Mouse (Mus musculus) adrenal gland, postnatal 10 days (tissue): ENCODE data around the gene Dpy19l1. TPM values are rescaled to one million over a fixed set of nuclear protein-coding genes. Genes with fewer than 3 reads are reported as not detected.

ENCODE experiments used
- DNase-seq: peaks from one replicate; pipeline ENCODE4 v3.0.0; 2021; ENCODE audit warnings: mixed read lengths
- long read RNA-seq, 2 experiments: library from polyadenylated mRNA; stranded (forward); transcript quantifications; one replicate each; pipeline ENCODE4 v2.0.0; 2021
- total RNA-seq, 2 experiments: library from RNA; stranded (reverse); gene quantifications; 2 replicates each; pipeline ENCODE4 v1.2.3; 2021

Gene Dpy19l1
- total RNA-seq, result 10 to 100 TPM; 31.8 to 40.8 TPM
- long read RNA-seq, experiment 1, full-length matches to known transcripts, result 33 of 42 reads
- long read RNA-seq, experiment 1, partial matches to known transcripts, result 5 of 42 reads
- long read RNA-seq, experiment 1, other reads (novel, unspliced or antisense), result 4 of 42 reads
- long read RNA-seq, experiment 2, full-length matches to known transcripts, result 21 of 24 reads
- long read RNA-seq, experiment 2, partial matches to known transcripts, result 1 of 24 reads
- long read RNA-seq, experiment 2, other reads (novel, unspliced or antisense), result 2 of 24 reads

- peak; percentile 98 for DNase-seq
Measured at GRCm38 (mm10) chr9:24503067-24503857, at the start of gene Dpy19l1. Dpy19l1 (minus strand) TSS chr9:24503140.

DNA sequence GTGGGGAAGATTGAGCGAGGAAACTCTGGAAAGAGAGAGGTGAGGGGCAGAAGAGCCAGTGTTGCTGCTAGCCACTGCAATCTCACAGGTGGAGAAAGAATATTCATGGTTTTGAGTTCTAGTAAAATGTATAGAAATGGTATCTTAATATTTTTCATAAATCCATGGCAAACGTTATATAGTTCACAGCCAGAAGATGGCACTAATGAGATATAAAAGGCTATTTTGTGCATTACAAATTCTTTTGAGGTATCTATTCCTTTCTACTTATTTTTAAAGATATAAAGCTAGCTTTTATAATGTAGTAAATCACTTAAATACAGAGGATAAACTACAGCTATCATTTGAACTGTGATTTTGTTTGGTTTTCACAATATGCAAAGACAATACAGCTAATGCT, 35.2 kb upstream of the Dpy19l1 start:
- no peak for DNase-seq

- peak; percentile 77 for DNase-seq
Measured at GRCm38 (mm10) chr9:24516575-24517139, 13.7 kb upstream of the Dpy19l1 start.

- DNase-seq, result no peak
Measured at GRCm38 (mm10) chr9:24514078-24514469, 11.1 kb upstream of the Dpy19l1 start.

DNA sequence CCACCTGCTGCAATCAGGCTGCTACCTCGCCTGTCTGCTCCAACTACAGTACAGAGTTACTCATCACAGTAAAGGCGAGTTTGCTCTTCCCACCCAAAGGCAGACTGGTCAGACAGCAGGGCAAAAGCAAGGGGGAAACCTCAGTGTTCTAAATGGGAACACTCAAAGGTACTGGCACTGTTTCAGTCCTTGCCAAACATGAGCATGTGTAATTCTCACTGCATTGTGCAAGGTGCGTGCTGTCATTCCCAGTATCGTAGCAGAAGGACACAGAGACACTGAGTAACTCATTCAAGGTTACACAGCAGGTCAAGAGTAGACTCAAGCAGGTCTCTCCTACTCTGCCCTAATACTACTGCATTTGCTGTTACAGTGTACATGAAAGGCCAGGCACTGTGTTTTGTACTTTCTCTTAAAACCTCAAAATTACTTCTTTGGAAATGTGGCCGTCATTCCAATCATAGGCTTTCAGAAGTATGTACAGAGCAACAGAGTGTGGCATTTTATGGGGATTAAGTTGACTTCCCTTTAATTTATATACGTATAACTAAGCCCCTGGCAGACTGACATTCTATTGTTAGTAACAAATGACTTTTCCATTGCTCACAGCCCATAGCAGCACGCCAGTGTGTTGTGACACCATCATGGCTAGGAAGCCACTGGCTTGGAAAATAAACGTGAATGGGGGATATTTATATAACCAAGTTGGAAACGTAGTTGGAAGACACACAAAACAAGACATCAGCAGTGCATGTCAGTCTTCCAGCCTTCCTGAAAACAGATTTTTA, 10.5 kb upstream of the Dpy19l1 start:
- peak; percentile 53 for DNase-seq

- DNase-seq, result no peak
Measured at GRCm38 (mm10) chr9:24512121-24512539, 9.2 kb upstream of the Dpy19l1 start.

- no peak for DNase-seq
Measured at GRCm38 (mm10) chr9:24511371-24512120, 8.6 kb upstream of the Dpy19l1 start.

GRCm38 (mm10) chr9:24508880-24509279, 5.9 kb upstream of the Dpy19l1 start:
- DNase-seq, result no peak

DNA sequence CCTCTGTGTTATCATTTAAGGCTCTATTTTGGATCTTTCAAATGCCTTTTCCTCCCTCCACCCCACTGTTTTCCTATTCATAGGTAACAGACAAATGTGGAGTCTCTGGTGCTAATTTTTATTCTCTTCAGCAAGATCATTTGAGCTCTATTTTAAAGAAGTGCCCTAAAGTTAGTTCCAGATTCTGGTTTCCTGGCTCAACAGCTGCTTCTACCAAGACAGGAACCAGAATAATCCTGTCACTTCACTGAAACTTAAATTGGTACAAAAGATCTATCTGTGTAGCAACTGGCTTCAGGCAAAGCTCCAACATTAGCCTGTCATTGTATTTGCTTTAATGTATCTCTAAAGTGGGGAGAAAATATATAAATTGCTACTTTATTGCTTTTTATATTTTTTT, 3.6 kb upstream of the Dpy19l1 start:
- no peak for DNase-seq

DNA sequence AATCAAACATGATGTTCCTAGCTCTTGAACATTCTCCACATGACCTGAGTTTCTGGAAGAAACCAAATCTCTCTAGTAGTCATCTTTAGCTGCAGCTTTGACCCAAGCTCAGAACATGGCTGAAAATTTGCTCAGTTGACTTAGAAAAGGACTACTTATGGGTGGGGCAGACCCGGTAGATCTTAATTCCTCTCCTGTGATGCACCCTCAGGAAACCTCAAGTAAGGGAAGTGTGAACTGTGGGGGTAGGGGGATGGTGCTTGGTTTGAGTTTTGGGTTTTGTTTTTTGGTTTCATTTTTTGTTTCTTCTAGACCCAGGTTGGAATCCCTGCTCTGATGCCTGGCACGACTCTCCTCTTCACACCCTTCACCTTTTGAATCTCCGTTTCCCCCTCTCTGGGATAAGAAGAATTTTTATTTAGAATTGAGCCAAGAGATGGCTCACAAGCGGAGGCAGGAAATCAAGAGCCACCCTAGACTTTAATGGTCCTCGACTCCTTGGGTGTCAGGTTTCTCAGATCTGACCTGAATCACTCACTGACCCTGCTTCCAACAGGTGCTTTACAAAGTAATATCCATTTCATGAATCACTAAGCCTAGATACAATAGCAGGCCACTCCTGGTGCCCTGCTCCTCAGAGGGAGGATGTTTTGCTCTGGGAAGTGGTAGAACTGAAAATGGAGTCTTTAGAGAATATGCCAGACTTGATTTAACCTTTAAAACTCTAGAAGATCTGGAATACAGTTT, 2.2 kb upstream of the Dpy19l1 start:
- no peak for DNase-seq

DNA sequence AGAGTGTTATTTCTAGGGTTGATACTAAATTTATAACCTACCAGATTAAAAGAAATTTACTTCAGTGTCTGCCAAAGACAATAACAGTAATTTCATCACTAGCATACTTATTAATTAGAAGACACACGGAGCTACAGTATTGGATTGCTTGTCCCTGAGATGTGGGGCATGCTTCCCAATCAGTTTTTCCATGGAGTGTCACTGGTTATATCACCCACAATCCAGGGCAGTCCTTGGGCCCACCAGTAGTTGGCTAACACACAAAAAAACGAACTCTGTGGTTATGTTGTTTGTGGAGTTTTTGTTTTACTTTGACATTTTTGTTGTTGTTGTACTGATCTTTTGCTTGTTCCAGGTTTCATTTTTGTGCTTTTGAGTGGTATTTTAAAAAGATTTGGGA, 1.4 kb upstream of the Dpy19l1 start:
- no peak for DNase-seq

DNA sequence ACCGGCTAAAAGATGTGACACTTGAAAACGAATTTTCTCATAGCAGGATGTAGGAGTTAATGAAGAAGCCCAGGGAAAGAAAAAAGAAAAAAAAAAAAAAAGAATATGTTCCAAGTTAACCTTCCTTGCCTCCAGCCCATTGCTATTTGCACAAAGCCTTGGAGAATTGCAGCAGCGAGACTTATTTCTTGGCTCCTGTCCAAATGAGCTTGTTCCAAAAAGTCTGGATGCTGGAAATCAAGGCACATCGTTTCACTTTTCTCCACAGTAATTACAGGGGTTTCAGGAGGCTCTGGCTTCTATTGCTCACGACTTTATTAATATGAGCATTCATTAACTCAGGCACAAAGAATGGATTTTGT, 899 bp upstream of the Dpy19l1 start:
- peak; percentile 45 for DNase-seq

GRCm38 (mm10) chr9:24502571-24503004, 352 bp downstream of the Dpy19l1 start:
- DNase-seq, result peak; percentile 70

DNA sequence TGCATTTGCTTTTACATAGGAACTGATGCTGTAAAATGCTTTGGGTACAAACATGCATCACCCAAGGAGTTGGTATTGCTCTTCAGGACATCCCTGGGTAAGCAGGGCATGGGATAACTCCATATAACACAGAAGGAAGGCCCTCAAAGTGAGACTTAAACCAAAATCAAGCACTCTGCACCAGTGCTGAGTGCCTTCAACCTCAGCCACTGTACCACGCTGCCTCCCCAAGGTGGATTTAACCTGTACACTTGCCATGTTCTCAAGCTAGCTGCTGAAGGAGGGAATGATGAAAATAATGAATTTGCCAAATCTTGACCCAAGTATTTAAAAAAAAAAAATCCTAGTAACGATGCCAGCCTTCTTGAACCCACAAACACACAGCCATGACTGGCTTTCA, 1.3 kb downstream of the Dpy19l1 start:
- no peak for DNase-seq

- DNase-seq, result no peak
Measured at GRCm38 (mm10) chr9:24496226-24496625, 6.7 kb downstream of the Dpy19l1 start.

DNA sequence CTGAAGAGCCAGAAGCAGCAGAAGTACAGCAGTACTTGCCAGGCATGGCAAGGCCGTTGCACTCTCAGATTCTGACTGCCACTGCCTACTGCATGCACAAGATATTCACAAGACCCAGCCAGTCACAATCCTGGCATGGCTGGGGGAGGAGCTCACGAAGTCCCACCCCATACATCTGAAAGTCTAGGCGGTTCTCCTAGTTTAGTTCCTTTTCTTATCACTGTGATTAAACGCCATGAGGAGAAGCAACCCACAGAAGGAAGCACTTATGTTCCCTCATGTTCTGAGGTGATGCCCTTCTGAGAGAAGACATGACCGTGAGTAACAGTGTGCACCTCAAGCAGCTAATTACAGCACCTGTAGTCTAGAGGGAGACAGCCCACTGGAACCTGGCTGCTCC, 12.4 kb downstream of the Dpy19l1 start:
- DNase-seq, result no peak

DNA sequence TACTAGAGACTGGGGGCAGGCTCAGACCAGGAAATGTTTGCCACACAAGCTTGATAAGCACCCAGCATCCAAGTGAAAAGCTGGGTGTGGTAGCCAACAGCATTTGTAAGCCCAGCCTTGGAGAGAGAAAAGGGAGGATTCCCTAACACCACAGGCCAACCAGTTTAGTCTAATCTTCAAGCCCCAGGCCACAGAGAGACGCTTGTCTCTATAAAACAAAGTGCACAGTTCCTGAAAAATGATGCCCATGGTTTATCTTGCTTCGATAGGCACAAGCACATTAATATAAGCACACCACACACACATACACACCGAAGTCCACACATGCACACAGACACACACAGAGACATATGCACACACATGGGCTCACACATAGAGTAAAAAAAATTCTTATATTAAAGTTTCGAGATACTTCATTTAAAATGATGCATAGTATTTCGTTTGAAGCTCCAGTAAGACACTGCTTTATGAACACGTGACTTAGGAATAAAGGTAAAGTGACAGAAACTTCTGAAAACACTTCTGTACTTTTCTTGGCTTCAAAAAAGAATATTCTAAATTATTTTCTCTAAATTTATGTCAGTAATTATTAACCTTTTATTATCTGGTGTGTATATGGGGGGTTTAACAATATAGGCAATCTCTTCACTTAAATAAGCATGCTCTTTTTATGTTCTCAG, 14.4 kb downstream of the Dpy19l1 start:
- DNase-seq, result no peak

GRCm38 (mm10) chr9:24482375-24482774, 20.6 kb downstream of the Dpy19l1 start:
- DNase-seq, result no peak

DNA sequence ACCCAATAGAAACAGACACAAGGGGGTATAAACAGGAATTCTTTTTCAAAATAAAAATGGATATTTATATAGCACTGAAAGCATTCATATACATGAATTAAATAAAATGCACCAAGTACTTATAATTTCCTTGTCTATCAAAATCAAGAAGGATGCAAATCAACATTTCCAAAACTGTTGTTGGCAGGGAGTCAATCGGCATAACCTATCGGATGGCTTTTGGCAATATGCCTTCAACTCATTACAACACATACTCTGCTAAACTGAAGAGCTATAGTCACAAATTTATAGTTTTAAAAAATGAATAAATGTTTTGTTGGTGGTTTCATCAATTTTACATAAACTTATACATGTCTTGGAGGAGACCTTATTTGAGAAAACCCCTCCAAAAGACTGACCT, 25.7 kb downstream of the Dpy19l1 start:
- no peak for DNase-seq

GRCm38 (mm10) chr9:24473824-24474223, 29.1 kb downstream of the Dpy19l1 start:
- no peak for DNase-seq

DNA sequence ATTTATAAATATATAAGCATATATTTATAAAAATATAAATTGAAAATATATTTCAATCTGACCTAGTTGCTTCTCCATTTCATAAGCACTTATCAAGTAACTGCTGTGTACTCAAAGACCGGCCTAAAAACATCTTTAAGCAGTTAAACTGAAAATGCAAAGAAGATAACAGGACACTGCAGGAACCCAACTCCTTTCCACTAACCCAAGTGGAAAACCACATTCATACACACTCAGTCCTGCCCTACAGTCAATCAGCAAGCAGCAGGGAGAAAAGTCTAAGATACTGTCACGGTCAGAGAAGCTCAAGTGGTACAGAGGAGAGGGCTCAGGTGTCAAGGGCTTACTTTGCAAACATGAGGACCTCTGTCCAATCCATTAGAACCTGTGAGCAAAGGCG, 30.4 kb downstream of the Dpy19l1 start:
- DNase-seq, result no peak
